Mouse (Mus musculus) large intestine, adult 2 months (tissue): ENCODE data around the gene Astl. TPM values are rescaled to one million over a fixed set of nuclear protein-coding genes. Genes with fewer than 3 reads are reported as not detected.
"Not testable (repeated sequence)": the region's sequence is repeated elsewhere in the genome, so short reads cannot be mapped to it uniquely, and the experiment has no call there.

Experiments
- DNase-seq: peaks from one replicate; pipeline ENCODE4 v3.0.0-alpha.2; 2012; ENCODE audit warnings: low read depth, low spot score
- WGBS: fragments of 180-500 bp; shearing (Covaris S2); methylation state at CpG from one replicate; pipeline ENCODE4 v1.1.7; 2018; 5-methylcytosine and 5-hydroxymethylcytosine counted together
- polyA plus RNA-seq: library from polyadenylated mRNA; depleted of rRNA; stranded (reverse); fragments of >200 nt; gene quantifications from 2 replicates; pipeline ENCODE4 v1.2.3, GENCODE M21; 2012; rRNA removed

Gene Astl
- not detected in 2 replicates for polyA plus RNA-seq

DNA sequence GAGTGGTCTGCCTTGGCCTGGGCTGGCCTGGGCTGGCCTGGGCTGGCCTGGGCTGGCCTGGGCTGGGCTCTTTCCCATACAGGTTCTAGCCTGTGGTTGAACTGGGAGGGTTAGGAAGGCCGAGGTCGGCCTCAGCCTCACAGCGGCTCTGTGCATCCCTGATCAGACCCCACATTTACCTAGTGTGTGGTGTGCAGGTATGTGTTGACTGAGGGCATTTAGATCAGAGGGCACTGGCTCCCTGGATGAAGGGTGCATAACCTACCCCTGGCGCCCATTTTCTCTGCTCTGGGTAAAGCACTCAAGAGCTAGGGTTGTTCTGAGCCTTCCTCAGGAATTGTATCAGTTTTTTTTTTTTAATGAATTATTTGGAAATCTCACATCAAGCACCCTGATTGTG lies at the start of gene Astl:
Astl (plus strand) TSS at position 224 of the 400 bp plus-strand sequence.
- no peak for DNase-seq
- 76% methylated on average over 4 of the region's 4 CpGs for WGBS

DNA sequence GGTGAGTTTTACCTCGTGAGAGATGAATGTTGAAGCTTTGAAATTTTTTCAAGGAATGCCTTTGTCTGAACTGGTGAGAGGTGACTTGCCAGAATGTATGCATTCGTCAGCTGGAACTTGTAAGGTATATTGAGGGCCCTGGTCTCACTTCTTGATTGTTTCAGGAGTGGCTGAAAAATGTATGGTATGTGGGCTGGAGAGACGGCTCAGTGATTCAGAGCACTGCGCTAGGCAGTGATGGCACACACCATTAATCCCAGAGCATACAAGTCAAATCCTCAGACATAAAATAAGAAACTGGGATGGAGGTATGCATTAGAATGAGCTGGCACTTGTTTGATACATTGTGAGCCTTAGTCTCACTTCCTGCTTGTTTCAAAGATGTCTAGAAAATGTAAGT lies 46.2 kb upstream of the Astl start:
- 82% methylated on average over 4 of the region's 4 CpGs for WGBS
- DNase-seq = no peak

DNA sequence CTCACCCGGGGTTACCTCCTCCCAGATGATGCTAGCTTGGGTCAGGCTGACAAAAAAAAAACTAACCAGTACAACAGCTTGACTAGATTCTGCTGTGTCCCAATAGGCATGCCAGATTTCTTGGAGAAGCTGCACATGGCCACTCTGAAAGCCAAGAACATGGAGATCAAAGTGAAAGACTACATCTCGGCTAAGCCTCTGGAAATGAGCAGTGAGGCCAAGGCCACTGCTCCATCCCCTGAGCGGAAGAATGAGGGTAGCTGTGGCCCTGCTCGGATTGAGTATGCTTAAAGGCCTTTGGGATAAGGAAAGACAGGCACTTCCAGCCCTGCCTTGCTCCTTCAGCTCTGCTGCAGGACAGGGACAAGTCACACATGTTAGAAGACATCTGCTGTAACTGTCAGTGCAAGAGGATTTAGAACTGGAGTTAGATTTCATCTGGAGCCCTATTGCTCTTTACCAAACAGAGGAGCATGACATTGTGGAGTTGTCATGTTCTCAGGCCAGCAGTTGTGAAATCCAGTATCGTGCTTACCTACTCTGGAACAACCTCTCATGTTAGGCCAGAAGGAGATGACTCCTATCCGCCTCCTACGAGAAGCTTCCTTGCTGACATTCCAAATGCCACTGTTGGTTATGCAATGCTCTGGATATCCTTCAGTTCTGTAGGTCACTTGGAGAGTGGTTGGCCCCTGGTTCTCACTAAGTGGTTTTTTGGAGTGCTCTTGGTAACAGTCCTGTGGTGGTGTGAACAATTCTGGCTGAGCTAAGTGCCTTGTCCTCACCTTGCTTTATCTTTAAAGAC lies 41.2 kb upstream of the Astl start:
- WGBS = 85% methylated on average over 7 of the region's 7 CpGs
- no peak for DNase-seq

DNA sequence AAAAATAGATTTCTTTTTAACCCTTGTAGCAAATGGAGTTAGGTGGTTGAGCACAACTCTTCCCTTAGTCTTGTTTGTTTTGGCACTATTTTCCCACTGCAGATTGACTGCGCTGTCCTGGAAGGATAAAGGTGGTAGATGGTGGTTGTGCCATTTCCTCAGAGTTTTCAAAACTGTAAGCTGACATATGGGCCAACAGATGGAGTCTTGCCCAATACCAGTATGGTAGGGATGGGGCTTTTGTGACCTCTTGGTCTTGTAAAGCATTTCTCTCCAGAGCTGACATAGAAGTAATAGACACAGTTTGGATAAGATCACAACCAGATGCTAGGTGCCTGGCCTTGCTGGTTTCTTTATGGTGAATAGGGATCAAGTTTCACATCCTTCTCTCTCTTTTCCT lies 40.4 kb upstream of the Astl start:
- 100% methylated on average over 1 of the region's 1 CpGs for WGBS
- DNase-seq = no peak

DNA sequence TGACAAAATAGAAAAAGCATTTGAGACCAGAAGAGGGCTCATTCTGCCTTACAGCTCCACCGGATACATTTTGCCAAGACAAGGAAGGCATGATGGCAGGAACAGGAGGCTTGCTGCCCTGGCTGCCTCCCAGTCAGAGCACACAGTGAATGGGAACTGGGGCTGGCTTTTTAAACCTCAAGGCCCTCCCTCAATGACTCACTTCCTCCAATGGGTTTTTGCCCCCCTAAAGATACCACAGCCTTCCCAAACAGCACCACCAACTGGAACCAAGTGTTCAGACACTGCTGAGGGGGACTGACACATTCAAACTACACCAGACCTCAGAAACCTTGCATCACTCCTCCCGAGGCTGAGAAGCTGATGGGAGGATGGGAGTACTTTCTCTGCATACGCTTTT lies 37.7 kb upstream of the Astl start:
- no peak for DNase-seq
- WGBS = 73% methylated on average over 3 of the region's 3 CpGs

DNA sequence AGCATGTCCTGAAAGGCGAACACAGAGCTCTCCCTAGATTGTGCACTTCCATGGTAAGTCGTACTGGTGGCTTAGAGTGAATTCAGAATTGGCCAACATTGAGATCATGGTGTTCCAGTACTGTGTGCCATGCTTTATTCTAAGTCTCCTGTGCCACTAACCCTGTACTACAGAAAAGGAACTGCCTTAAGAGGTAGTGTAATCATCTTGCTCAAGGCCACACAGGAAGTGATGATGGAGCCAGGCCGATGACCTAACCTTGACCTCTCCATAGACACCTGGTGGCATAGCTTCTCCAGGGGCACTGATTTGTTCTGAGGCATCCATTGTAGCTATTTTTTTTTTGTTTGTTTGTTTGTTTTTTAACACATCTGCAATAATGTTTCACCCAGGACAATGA lies 36.6 kb upstream of the Astl start:
- no peak for DNase-seq
- WGBS = 88% methylated on average over 3 of the region's 3 CpGs

- DNase-seq = not testable (repeated sequence)
- 95% methylated on average over 4 of the region's 4 CpGs for WGBS
Observed at GRCm38 (mm10) chr2:127304192-127304591, 34.2 kb upstream of the Astl start.

DNA sequence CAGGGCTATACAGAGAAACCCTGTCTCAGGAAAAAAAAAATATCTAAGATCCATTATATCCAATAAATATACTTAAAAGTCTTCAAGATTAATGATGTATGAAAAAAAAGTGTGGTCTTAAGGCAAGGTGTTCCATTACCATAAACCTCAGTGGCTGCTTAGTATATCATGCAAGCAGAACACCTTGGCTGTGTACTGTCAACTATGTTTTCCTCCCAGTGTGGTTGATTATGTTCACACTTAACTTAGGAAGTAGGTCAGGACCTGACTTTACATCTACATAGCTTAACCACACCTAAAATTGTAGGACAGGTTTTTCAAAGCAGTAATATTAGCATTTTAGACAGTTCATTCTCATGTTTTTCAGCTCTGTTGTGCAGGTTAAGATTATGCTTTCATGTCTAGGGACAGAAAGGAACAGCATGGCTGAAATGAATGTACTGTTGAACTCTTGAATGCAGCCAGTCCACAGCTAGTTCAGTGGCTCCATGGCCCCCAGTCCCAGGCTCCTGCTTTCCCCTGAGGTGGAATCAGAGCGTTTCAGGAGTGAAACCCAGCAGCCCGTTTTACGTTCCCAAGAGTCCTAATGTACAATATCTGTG lies 33.7 kb upstream of the Astl start:
- no peak for DNase-seq
- WGBS = 79% methylated on average over 3 of the region's 3 CpGs

DNA sequence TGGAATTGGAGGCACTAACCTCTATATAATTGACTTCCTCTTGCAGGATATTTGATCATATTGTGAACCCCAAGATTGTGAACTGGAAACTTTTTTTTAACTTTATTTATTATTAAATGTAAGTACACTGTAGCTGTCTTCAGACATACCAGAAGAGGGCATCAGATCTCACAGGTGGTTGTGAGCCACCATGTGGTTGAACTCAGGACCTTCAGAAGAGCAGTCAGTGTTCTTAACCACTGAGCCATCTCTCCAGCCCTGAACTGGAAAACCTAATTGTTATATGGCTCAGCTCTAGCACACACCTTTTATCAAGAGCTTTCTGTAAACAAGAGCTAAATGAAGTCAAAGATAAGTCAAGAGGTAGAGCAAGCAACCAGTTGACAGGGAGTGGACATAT lies 32.3 kb upstream of the Astl start:
- no peak for DNase-seq

- no peak for DNase-seq
- WGBS = 46% methylated on average over 3 of the region's 3 CpGs
Observed at GRCm38 (mm10) chr2:127307179-127307578, 31.3 kb upstream of the Astl start.

DNA sequence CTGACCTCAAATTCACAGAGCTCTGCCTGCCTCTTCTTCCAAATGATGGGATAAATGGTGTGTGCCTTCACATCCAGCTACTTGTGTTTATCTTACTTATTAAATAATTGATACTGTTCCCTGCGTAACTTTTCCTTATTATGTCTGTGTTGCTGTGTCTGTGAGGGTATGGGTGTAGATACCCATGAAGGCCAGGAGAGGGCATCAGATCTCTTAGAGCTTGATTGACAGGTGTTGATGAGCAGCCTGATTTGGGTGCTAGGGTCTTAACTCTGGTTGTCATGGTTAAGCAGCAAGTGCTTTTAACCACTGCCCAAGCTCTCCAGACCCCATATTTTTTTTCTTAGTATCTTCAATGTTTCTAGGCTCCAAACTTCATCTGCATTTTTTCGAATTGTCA lies 29.8 kb upstream of the Astl start:
- DNase-seq = no peak
- 92% methylated on average over 2 of the region's 2 CpGs for WGBS

DNA sequence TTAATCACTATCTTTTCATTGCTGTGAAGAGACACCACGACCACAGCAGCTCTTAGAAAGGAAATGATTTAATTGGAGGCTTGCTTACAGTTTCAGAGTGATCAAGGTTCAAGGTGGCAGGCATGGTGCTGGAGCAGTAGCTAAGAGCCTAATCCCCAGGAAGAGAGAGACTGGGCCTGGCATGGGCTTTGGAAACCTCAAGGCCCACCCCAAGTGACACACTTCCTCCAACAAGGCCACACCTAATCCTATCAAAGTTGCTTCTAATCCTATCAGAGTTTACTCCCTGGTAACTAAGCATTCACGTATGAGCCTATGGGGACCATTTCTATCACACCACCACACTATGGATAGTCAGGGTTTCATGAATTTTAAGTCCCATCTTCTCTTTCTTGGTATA lies 28.2 kb upstream of the Astl start:
- DNase-seq = peak; percentile 21

GRCm38 (mm10) chr2:127310685-127311084 lies 27.8 kb upstream of the Astl start:
- 87% methylated on average over 7 of the region's 7 CpGs for WGBS
- DNase-seq = no peak

More for the DNA sequence above, 28.2 kb upstream of the Astl start:
- 26% methylated on average over 2 of the region's 2 CpGs for WGBS

DNA sequence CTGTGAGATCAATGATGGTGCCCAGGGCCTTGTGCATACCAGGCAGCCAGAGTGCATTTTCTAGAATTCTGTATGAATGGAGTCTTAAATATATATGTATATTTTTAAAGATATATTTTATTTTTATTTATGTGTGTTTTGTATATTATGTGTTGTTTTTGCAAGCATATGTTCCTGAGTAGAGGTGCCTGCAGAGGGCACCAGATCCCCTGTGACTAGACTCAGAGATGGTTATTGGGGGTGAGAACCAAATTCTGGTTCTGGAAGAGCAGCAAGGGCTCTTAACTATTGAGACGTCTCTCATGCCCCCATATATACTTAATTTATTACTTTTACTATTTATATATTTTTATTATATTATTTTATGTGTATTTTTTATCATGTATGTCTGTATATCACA lies 27.2 kb upstream of the Astl start:
- 83% methylated on average over 1 of the region's 1 CpGs for WGBS
- DNase-seq = no peak

DNA sequence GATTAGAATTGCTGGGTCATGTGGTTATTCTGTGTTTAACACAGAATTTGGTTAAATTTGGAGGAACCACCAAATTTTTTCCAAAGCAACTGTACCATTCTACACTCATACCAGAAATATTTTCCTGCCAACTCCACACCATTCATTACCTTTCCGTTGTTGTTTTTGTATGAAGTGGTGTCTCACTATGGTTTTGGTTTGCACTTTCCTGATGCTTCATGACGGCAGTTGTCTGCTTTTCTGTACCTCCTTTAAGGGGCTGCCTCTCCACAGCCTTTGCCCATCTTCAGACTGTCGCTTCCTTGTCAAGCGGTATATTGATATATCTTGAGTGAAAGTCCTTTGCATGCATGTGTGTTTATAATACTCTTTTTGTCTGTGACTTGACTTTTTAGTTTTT lies 25.6 kb upstream of the Astl start:
- 93% methylated on average over 4 of the region's 4 CpGs for WGBS
- DNase-seq = no peak

DNA sequence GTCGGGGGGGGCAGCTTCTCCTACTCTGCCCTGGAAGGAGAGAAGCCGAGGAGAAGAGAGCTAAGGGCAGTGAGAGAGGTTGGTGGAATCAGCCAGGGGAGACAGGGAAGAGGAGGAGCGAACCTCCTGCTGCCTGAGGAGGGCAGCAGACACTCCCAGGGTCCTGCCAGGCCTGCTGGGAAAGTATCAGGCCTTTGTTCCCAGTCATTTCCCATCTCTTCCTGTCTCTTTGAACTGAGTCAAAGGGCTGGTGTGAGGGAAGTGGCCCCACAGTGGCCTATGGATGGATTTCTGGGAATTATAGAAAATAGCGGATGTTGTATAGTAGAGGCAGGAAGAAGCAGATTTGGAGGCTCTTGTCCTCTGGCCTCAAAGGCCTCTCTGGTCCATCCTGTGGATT lies 24.6 kb upstream of the Astl start:
- WGBS = 68% methylated on average over 4 of the region's 4 CpGs

GRCm38 (mm10) chr2:127314467-127315154 lies 23.8 kb upstream of the Astl start:
- 69% methylated on average over 6 of the region's 6 CpGs for WGBS
- DNase-seq = no peak

More for the DNA sequence above, 24.6 kb upstream of the Astl start:
- DNase-seq = no peak

- WGBS = 86% methylated on average over 1 of the region's 1 CpGs
- no peak for DNase-seq
Observed at GRCm38 (mm10) chr2:127315155-127315470, 23.3 kb upstream of the Astl start.

GRCm38 (mm10) chr2:127316431-127316830 lies 22.0 kb upstream of the Astl start:
- DNase-seq = no peak
- WGBS = 72% methylated on average over 5 of the region's 5 CpGs

DNA sequence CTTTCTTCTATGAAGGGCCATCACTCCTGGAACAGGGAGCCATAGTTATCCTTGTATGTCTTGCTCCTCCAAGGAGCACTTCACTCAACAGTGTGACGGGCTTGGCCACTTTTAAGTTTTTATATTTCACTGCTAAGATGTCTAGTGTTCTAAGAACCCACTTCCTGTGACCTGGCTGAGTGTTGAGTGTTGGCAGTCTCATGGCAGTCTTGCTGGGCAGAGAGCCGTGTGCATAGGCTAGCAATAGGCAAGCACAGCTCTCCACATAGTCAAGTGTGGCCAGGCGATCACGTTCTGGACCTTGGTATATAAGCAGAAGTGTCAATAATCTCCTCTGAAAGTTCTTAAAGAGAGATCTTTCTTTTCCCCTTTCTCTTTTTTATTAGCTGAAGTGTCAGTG lies 20.3 kb upstream of the Astl start:
- WGBS = 78% methylated on average over 4 of the region's 4 CpGs

DNA sequence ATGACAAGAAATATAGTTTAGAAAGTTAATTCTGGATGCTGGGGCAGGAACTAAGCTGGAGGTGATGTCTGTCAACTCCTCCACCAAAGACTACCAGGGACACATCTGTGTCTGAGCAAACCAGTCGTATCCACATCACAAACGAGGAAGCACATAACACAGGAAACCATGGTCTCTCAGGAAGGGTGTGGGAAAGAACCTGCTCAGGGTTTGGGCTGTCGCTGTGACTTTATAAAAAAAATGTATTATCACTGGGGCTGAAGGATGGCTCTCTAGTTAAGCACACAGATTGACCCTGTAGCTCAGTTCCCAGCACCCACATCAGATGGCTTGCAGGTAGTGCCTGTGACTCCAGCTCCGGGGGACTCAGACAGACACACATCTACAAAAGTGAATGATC lies 19.4 kb upstream of the Astl start:
- WGBS = 55% methylated on average over 4 of the region's 4 CpGs
- no peak for DNase-seq

More for the DNA sequence above, 20.3 kb upstream of the Astl start:
- no peak for DNase-seq
